Mouse (Mus musculus) heart, postnatal 0 days (tissue): ENCODE measurements around the gene Frmd4b.

ENCODE experiments used
- CTCF ChIP-seq: IDR thresholded peaks from 2 replicates; pipeline ENCODE4 v1.5.1; 2016; ENCODE audit warnings: antibody characterized with exemption, control low read depth, low read depth
- EP300 ChIP-seq: IDR thresholded peaks from 2 replicates; pipeline ENCODE4 v1.6.1; 2016; ENCODE audit warnings: antibody characterized with exemption, low read depth

GRCm38 (mm10) chr6:97576565-97577346, 40.6 kb downstream of the Frmd4b start:
- TF ChIP-seq CTCF (no peak), EP300 (no peak)
